Mouse (Mus musculus) gastrocnemius, adult 2 months (tissue): ENCODE data around the gene Gcn1l1. TPM values are rescaled to one million over a fixed set of nuclear protein-coding genes. Genes with fewer than 3 reads are reported as not detected.
A peak's percentile ranks its signal among the peaks of the same experiment; 100 is the strongest.

Experiments
- DNase-seq: peaks from one replicate; pipeline ENCODE4 v3.0.0; 2022
- H3K27ac ChIP-seq: fragments of 200-600 bp; 2 replicates; pipeline ENCODE4 v1.8.1; 2022; ENCODE audit warnings: mild to moderate bottlenecking
- H3K4me3 ChIP-seq: fragments of 200-600 bp; 2 replicates; pipeline ENCODE4 v1.8.1; 2022; ENCODE audit warnings: mild to moderate bottlenecking, moderate library complexity
- CTCF ChIP-seq: fragments of 200-600 bp; IDR thresholded peaks from 2 replicates; pipeline ENCODE4 v1.8.1; 2022; ENCODE audit warnings: antibody characterized with exemption, mild to moderate bottlenecking, moderate library complexity
- intact Hi-C: fragments of 180-260 bp; cut with DNase I; formaldehyde crosslinking; loops from one replicate; pipeline ENCODE4 v1.15.1; 2025
- total RNA-seq, 2 experiments: library from RNA; stranded (reverse); gene quantifications; 2 replicates each; pipeline ENCODE4 v1.2.3; 2021

The Gcn1l1 gene
- total RNA-seq, 2 experiments from 2014 or later, result 31.3 to 31.9 TPM

GRCm38 (mm10) chr5:115542635-115543384 lies 22.2 kb upstream of the Gcn1l1 start:
- Histone ChIP-seq H3K27ac (peak overlapping the region; percentile 86), H3K4me3 (peak overlapping the region; percentile 38)
- no peak for DNase-seq
- TF ChIP-seq CTCF, result no peak
- intact Hi-C loops, result no loop called here

- intact Hi-C loops, result no loop called here
- no peak for TF ChIP-seq CTCF
- DNase-seq, result peak; percentile 83
- Histone ChIP-seq H3K4me3 (peak overlapping the region; percentile 38), H3K27ac (peak overlapping the region; percentile 86)
Measured at GRCm38 (mm10) chr5:115543509-115544253, 21.4 kb upstream of the Gcn1l1 start.

GRCm38 (mm10) chr5:115544655-115545185 lies 20.3 kb upstream of the Gcn1l1 start:
- peak overlapping the region; percentile 89 for H3K27ac ChIP-seq
- intact Hi-C loops, result no loop called here
- H3K4me3 ChIP-seq, result peak overlapping the region; percentile 24
- TF ChIP-seq CTCF, result no peak
- DNase-seq, result no peak

GRCm38 (mm10) chr5:115545636-115546035 lies 19.4 kb upstream of the Gcn1l1 start:
- intact Hi-C loops, result no loop called here
- no peak for TF ChIP-seq CTCF
- no peak for DNase-seq
- H3K4me3 ChIP-seq, result peak overlapping the region; percentile 7
- H3K27ac ChIP-seq, result peak overlapping the region; percentile 89

- H3K27ac ChIP-seq, result peak overlapping the region; percentile 89
- intact Hi-C loops, result no loop called here
- peak overlapping the region; percentile 38 for H3K4me3 ChIP-seq
- peak; percentile 53 for DNase-seq
- no peak for TF ChIP-seq CTCF
Measured at GRCm38 (mm10) chr5:115546536-115546935, 18.5 kb upstream of the Gcn1l1 start.

GRCm38 (mm10) chr5:115547014-115547413 lies 18.0 kb upstream of the Gcn1l1 start:
- peak overlapping the region; percentile 38 for H3K4me3 ChIP-seq
- intact Hi-C loops, result no loop called here
- no peak for DNase-seq
- peak overlapping the region; percentile 89 for H3K27ac ChIP-seq
- TF ChIP-seq CTCF, result no peak

- intact Hi-C loops, result no loop called here
- Histone ChIP-seq H3K27ac (peak overlapping the region; percentile 89), H3K4me3 (peak overlapping the region; percentile 38)
- peak; percentile 72 for DNase-seq
- no peak for TF ChIP-seq CTCF
Measured at GRCm38 (mm10) chr5:115547421-115547820, 17.6 kb upstream of the Gcn1l1 start.

- intact Hi-C loops, result no loop called here
- no peak for DNase-seq
- H3K27ac ChIP-seq, result peak overlapping the region; percentile 89
- H3K4me3 ChIP-seq, result no peak overlapping the region
- TF ChIP-seq CTCF, result no peak
Measured at GRCm38 (mm10) chr5:115548501-115549285, 16.4 kb upstream of the Gcn1l1 start.

GRCm38 (mm10) chr5:115550482-115551005 lies 14.5 kb upstream of the Gcn1l1 start:
- Histone ChIP-seq H3K4me3 (no peak overlapping the region), H3K27ac (no peak overlapping the region)
- no peak for DNase-seq
- TF ChIP-seq CTCF, result no peak
- intact Hi-C loops, result no loop called here

GRCm38 (mm10) chr5:115551386-115551785 lies 13.7 kb upstream of the Gcn1l1 start:
- intact Hi-C loops, result no loop called here
- no peak for TF ChIP-seq CTCF
- DNase-seq, result no peak
- no peak overlapping the region for H3K27ac ChIP-seq
- H3K4me3 ChIP-seq, result no peak overlapping the region

- H3K4me3 ChIP-seq, result no peak overlapping the region
- intact Hi-C loops, result no loop called here
- DNase-seq, result no peak
- TF ChIP-seq CTCF, result no peak
- no peak overlapping the region for H3K27ac ChIP-seq
Measured at GRCm38 (mm10) chr5:115551799-115552198, 13.3 kb upstream of the Gcn1l1 start.

GRCm38 (mm10) chr5:115553801-115554420 lies 11.1 kb upstream of the Gcn1l1 start:
- intact Hi-C loops, result no loop called here

More at GRCm38 (mm10) chr5:115553801-115554420, 11.1 kb upstream of the Gcn1l1 start:
- DNase-seq, result no peak
- TF ChIP-seq CTCF, result no peak
- H3K4me3 ChIP-seq, result no peak overlapping the region
- no peak overlapping the region for H3K27ac ChIP-seq
